Mouse (Mus musculus) MEL (cell line): ENCODE measurements around the gene Ksr1. TPM values are rescaled to one million over a fixed set of nuclear protein-coding genes. Genes with fewer than 3 reads are reported as not detected.

Experiments
- DNase-seq: peaks from one replicate; pipeline ENCODE4 v3.0.0; 2011; ENCODE audit warnings: low read depth, low spot score
- H3K27ac ChIP-seq: 2 replicates; pipeline ENCODE4 v1.5.1; 2012; ENCODE audit warnings: low read depth, mild to moderate bottlenecking, control low read depth, low read length, moderate library complexity; ENCODE audit not compliant: control insufficient read depth
- H3K27me3 ChIP-seq, 2 experiments: fragments of 150-350 bp in 1 of 2; sonication (generic) in 1 of 2; 2 replicates each; pipeline ENCODE4 v1.6.1; 2012; ENCODE audit warnings: low read length in 2 of 2, mild to moderate bottlenecking in 2 of 2, improper control_type of control experiment in 1 of 2, moderate library complexity in 1 of 2; ENCODE audit not compliant: insufficient read depth in 2 of 2, control insufficient read depth in 1 of 2
- H3K36me3 ChIP-seq, 2 experiments: 2 replicates each; pipeline ENCODE4 v1.6.1; 2012 to 2014; ENCODE audit warnings: low read length in 2 of 2, improper control_type of control experiment in 1 of 2, inconsistent platforms in 1 of 2, mild to moderate bottlenecking in 1 of 2; ENCODE audit not compliant: insufficient read depth in 2 of 2, control insufficient read depth in 1 of 2
- H3K4me1 ChIP-seq, 2 experiments: fragments of 150-350 bp in 1 of 2; sonication (generic) in 1 of 2; 2 replicates each; pipeline ENCODE4 v1.6.1; 2012; ENCODE audit warnings: low read length in 2 of 2, improper control_type of control experiment in 1 of 2, mild to moderate bottlenecking in 1 of 2; ENCODE audit not compliant: insufficient read depth in 2 of 2, control insufficient read depth in 1 of 2
- H3K4me3 ChIP-seq, 2 experiments: fragments of 150-350 bp in 1 of 2; sonication (generic) in 1 of 2; 2 replicates each; pipeline ENCODE4 v1.5.1; 2012; ENCODE audit warnings: low read depth in 2 of 2, low read length in 2 of 2, mild to moderate bottlenecking in 2 of 2, moderate library complexity in 2 of 2, control low read depth in 1 of 2, improper control_type of control experiment in 1 of 2; ENCODE audit not compliant: control insufficient read depth in 1 of 2, insufficient read depth in 1 of 2
- H3K79me2 ChIP-seq: 2 replicates; pipeline ENCODE4 v1.6.1; 2012; ENCODE audit warnings: mild to moderate bottlenecking, low read length, moderate library complexity; ENCODE audit not compliant: control insufficient read depth, poor library complexity, insufficient read depth
- H3K9ac ChIP-seq: 2 replicates; pipeline ENCODE4 v1.6.1; 2012; ENCODE audit warnings: low read depth, mild to moderate bottlenecking, control low read depth, low read length, moderate library complexity; ENCODE audit not compliant: control insufficient read depth, poor library complexity, severe bottlenecking
- H3K9me3 ChIP-seq: fragments of 150-350 bp; sonication (generic); replicated peaks from 2 replicates; pipeline ENCODE4 v1.6.1; 2012; ENCODE audit warnings: mild to moderate bottlenecking, low read length, improper control_type of control experiment, moderate library complexity; ENCODE audit not compliant: insufficient read depth
- BHLHE40 ChIP-seq: IDR thresholded peaks from 2 replicates; pipeline ENCODE4 v1.6.1; 2012; ENCODE audit warnings: low read depth, mild to moderate bottlenecking, inconsistent platforms, low read length, improper control_type of control experiment, borderline replicate concordance
- E2F4 ChIP-seq: IDR thresholded peaks from 2 replicates; pipeline ENCODE4 v1.6.1; 2011; ENCODE audit warnings: low read depth, low read length, improper control_type of control experiment, borderline replicate concordance
- ELF1 ChIP-seq: IDR thresholded peaks from 2 replicates; pipeline ENCODE4 v1.6.1; 2014; ENCODE audit warnings: low read depth, mild to moderate bottlenecking, inconsistent platforms, low read length, improper control_type of control experiment, moderate library complexity
- EP300 ChIP-seq, 2 experiments: IDR thresholded peaks; 2 replicates each; pipeline ENCODE4 v1.6.1; 2011; ENCODE audit warnings: improper control_type of control experiment in 2 of 2, low read length in 2 of 2, low read depth in 1 of 2, mild to moderate bottlenecking in 1 of 2
- ETS1 ChIP-seq: IDR thresholded peaks from 2 replicates; pipeline ENCODE4 v1.6.1; 2012; ENCODE audit warnings: low read depth, mild to moderate bottlenecking, inconsistent platforms, low read length, improper control_type of control experiment, moderate library complexity
- GABPA ChIP-seq: IDR thresholded peaks from 2 replicates; pipeline ENCODE4 v1.6.1; 2012; ENCODE audit warnings: low read depth, mild to moderate bottlenecking, inconsistent platforms, low read length, improper control_type of control experiment, moderate library complexity
- GATA1 ChIP-seq: IDR thresholded peaks from 2 replicates; pipeline ENCODE4 v1.6.1; 2011; ENCODE audit warnings: low read depth, low read length, improper control_type of control experiment
- HCFC1 ChIP-seq: IDR thresholded peaks from 2 replicates; pipeline ENCODE4 v1.6.1; 2012; ENCODE audit warnings: low read depth, mild to moderate bottlenecking, inconsistent platforms, low read length, improper control_type of control experiment, moderate library complexity
- JUND ChIP-seq: IDR thresholded peaks from 2 replicates; pipeline ENCODE4 v1.6.1; 2011; ENCODE audit warnings: low read depth, mild to moderate bottlenecking, improper control_type of control experiment, low read length
- KAT2A ChIP-seq: conservative IDR thresholded peaks from 2 replicates; pipeline ENCODE4 v1.6.1; 2012; ENCODE audit warnings: low read depth, low read length, improper control_type of control experiment, inconsistent platforms
- MAFK ChIP-seq: IDR thresholded peaks from 2 replicates; pipeline ENCODE4 v1.6.1; 2011; ENCODE audit warnings: low read depth, mild to moderate bottlenecking, low read length, improper control_type of control experiment, borderline replicate concordance
- MAX ChIP-seq: IDR thresholded peaks from 2 replicates; pipeline ENCODE4 v1.6.1; 2011; ENCODE audit warnings: low read length, improper control_type of control experiment
- MAZ ChIP-seq: IDR thresholded peaks from 2 replicates; pipeline ENCODE4 v1.6.1; 2012; ENCODE audit warnings: low read depth, mild to moderate bottlenecking, inconsistent platforms, low read length, improper control_type of control experiment
- MEF2A ChIP-seq: IDR thresholded peaks from 2 replicates; pipeline ENCODE4 v1.6.1; 2014; ENCODE audit warnings: low read depth, mild to moderate bottlenecking, inconsistent platforms, low read length, improper control_type of control experiment; ENCODE audit not compliant: poor library complexity, insufficient replicate concordance, severe bottlenecking; ENCODE audit errors: extremely low read depth
- MXI1 ChIP-seq: IDR thresholded peaks from 2 replicates; pipeline ENCODE4 v1.6.1; 2011; ENCODE audit warnings: mild to moderate bottlenecking, low read depth, low read length, improper control_type of control experiment
- MYB ChIP-seq: IDR thresholded peaks from 2 replicates; pipeline ENCODE4 v1.6.1; 2011; ENCODE audit warnings: mild to moderate bottlenecking, low read depth, low read length, improper control_type of control experiment
- MYC ChIP-seq: IDR thresholded peaks from 2 replicates; pipeline ENCODE4 v1.6.1; 2011; ENCODE audit warnings: low read depth, mild to moderate bottlenecking, low read length, improper control_type of control experiment, moderate library complexity
- NELFE ChIP-seq: IDR thresholded peaks from 2 replicates; pipeline ENCODE4 v1.6.1; 2011; ENCODE audit warnings: low read depth, low read length, improper control_type of control experiment
- RAD21 ChIP-seq: IDR thresholded peaks from 2 replicates; pipeline ENCODE4 v1.6.1; 2011; ENCODE audit warnings: mild to moderate bottlenecking, low read depth, low read length, improper control_type of control experiment
- RCOR1 ChIP-seq: IDR thresholded peaks from 2 replicates; pipeline ENCODE4 v1.6.1; 2012; ENCODE audit warnings: low read depth, mild to moderate bottlenecking, inconsistent platforms, low read length, improper control_type of control experiment
- SIN3A ChIP-seq: IDR thresholded peaks from 2 replicates; pipeline ENCODE4 v1.6.1; 2012; ENCODE audit warnings: low read length, improper control_type of control experiment, inconsistent platforms
- SMC3 ChIP-seq: IDR thresholded peaks from 2 replicates; pipeline ENCODE4 v1.6.1; 2011; ENCODE audit warnings: low read depth, low read length, improper control_type of control experiment
- TBP ChIP-seq: IDR thresholded peaks from 2 replicates; pipeline ENCODE4 v1.8.0; 2011; ENCODE audit warnings: low read depth, low read length, improper control_type of control experiment
- TCF12 ChIP-seq: IDR thresholded peaks from 2 replicates; pipeline ENCODE4 v1.6.1; 2014; ENCODE audit warnings: low read depth, mild to moderate bottlenecking, inconsistent platforms, low read length, improper control_type of control experiment, moderate library complexity
- UBTF ChIP-seq: IDR thresholded peaks from 2 replicates; pipeline ENCODE4 v1.6.1; 2012; ENCODE audit warnings: low read depth, mild to moderate bottlenecking, inconsistent platforms, low read length, improper control_type of control experiment, moderate library complexity, borderline replicate concordance; ENCODE audit not compliant: insufficient read depth
- USF2 ChIP-seq, 2 experiments: IDR thresholded peaks; 2 replicates each; pipeline ENCODE4 v1.6.1; 2011 to 2012; ENCODE audit warnings: improper control_type of control experiment in 2 of 2, low read length in 2 of 2, borderline replicate concordance in 1 of 2, inconsistent platforms in 1 of 2, low read depth in 1 of 2, mild to moderate bottlenecking in 1 of 2; ENCODE audit not compliant: insufficient read depth in 1 of 2
- ZC3H11A ChIP-seq: IDR thresholded peaks from 2 replicates; pipeline ENCODE4 v1.6.1; 2012; ENCODE audit warnings: low read depth, mild to moderate bottlenecking, inconsistent platforms, low read length, improper control_type of control experiment
- polyA plus RNA-seq, 2 experiments: library from polyadenylated mRNA; stranded (reverse) in 1 of 2; unstranded in 1 of 2; fragments of >175 nt in 1 of 2; fragments of >200 nt in 1 of 2; gene quantifications; 2 replicates each; pipeline versions ENCODE4 v1.2.1 to v1.2.4; 2012; ENCODE audit warnings: low replicate concordance in 2 of 2, low read depth in 1 of 2; ENCODE audit not compliant: insufficient read length in 2 of 2, insufficient read depth in 1 of 2, missing spikeins in 1 of 2
- total RNA-seq: library from RNA; depleted of rRNA; stranded (reverse); fragments of 300-350 nt; gene quantifications from 2 replicates; pipeline ENCODE4 v1.2.3, GENCODE M21; 2012

The Ksr1 gene
- total and polyA plus RNA-seq, 3 experiments, result 9.7 to 18.4 TPM; not detected in 1

GRCm38 (mm10) chr11:78986311-78987002, 159.8 kb downstream of the Ksr1 start:
- Histone ChIP-seq H3K9me3 (no peaks in the 10 kb centered on the region), H3K79me2 (peaks cover 29% of the 10 kb centered on the region), H3K27ac (no peak overlapping the region), H3K4me3 (no peak overlapping the region), H3K9ac (no peak overlapping the region), H3K27me3 (no peaks in the 10 kb centered on the region), H3K36me3 (peaks cover 0 to 29% of the 10 kb centered on the region in 2 experiments; a peak in 2 of 4 replicates), H3K4me1 (peaks cover 21 to 54% of the 10 kb centered on the region in 2 experiments)
- peak; percentile 67 for DNase-seq
- peak; percentile 74 for TF ChIP-seq ETS1
- TF ChIP-seq GATA1, result peak; percentile 81
- no peak for TF ChIP-seq ZC3H11A
- no peak for TF ChIP-seq MAZ
- peak; percentile 42; the same call in 1 of the 2 replicates for TF ChIP-seq MXI1
- peak; percentile 48; the same call in 1 of the 2 replicates for TF ChIP-seq MYC
- TF ChIP-seq TBP, result no peak
- TF ChIP-seq EP300 (IDR thresholded peaks at IDR 0.05; ENCODE audit: low read depth in 1 of 2, low read length in 2 of 2), result peak; percentile 37 to 52; a peak in 2 of 4 replicates
- peak; percentile 15; the same call in 1 of the 2 replicates for TF ChIP-seq MAX
- peak; percentile 56 for TF ChIP-seq SIN3A
- no peak for TF ChIP-seq JUND
- no peak for TF ChIP-seq ELF1
- TF ChIP-seq TCF12, result peak; percentile 33; the same call in 1 of the 2 replicates
- TF ChIP-seq RCOR1, result peak; percentile 99
- TF ChIP-seq BHLHE40, result peak; percentile 68

GRCm38 (mm10) chr11:78985505-78985904, 160.7 kb downstream of the Ksr1 start:
- Histone ChIP-seq H3K9ac (no peak overlapping the region), H3K27ac (peak overlapping the region; percentile 27), H3K36me3 (peaks cover 0 to 34% of the 10 kb centered on the region in 2 experiments; a peak in 3 of 4 replicates), H3K4me1 (peaks cover 29 to 57% of the 10 kb centered on the region in 2 experiments), H3K27me3 (no peaks in the 10 kb centered on the region), H3K79me2 (peaks cover 35% of the 10 kb centered on the region), H3K4me3 (peak overlapping the region in 1 of 2 experiments; percentile 95; a peak in 1 of 4 replicates), H3K9me3 (no peaks in the 10 kb centered on the region)
- DNase-seq, result peak; percentile 80
- TF ChIP-seq GATA1, result no peak
- TF ChIP-seq E2F4, result no peak
- TF ChIP-seq GABPA, result no peak
- no peak for TF ChIP-seq SIN3A
- no peak for TF ChIP-seq MAZ
- TF ChIP-seq UBTF, result no peak
- no peak for TF ChIP-seq BHLHE40
- no peak for TF ChIP-seq NELFE
- no peak for TF ChIP-seq MEF2A
- TF ChIP-seq MAFK, result no peak
- TF ChIP-seq RAD21, result no peak
- no peak for TF ChIP-seq JUND
- no peak for TF ChIP-seq ETS1
- TF ChIP-seq ELF1, result peak; percentile 68
- TF ChIP-seq RCOR1, result 0 out of 2 replicates have a peak, but pooled peaks have one; percentile 16
- no peak for TF ChIP-seq ZC3H11A
- TF ChIP-seq TBP, result 0 out of 2 replicates have a peak, but pooled peaks have one; percentile 15
- peak; percentile 34; the same call in 1 of the 2 replicates for TF ChIP-seq MYC
- 0 out of 2 replicates have a peak, but pooled peaks have one; percentile 25 for TF ChIP-seq HCFC1
- no peak for TF ChIP-seq KAT2A
- TF ChIP-seq MYB, result no peak
- TF ChIP-seq SMC3, result no peak
- no peak for TF ChIP-seq USF2 (IDR thresholded peaks at IDR 0.05; ENCODE audit: borderline replicate concordance in 1 of 2, insufficient read depth in 1 of 2, low read depth in 1 of 2, low read length in 2 of 2)
